Mouse (Mus musculus): ENCODE data around the gene Tut7.

- TF ChIP-seq POLR2A (IDR thresholded peaks at IDR 0.05; ENCODE audit: low read depth, low read length) (no peak), CTCF (conservative IDR thresholded peaks at IDR 0.05; ENCODE audit: insufficient read depth, insufficient read length, low read depth, low read length) (no peak)
Observed at GRCm38 (mm10) chr13:59820114-59820513, 2.8 kb downstream of the Tut7 start.
